Mouse (Mus musculus): ENCODE data around the gene Scarf1. TPM values are rescaled to one million over a fixed set of nuclear protein-coding genes. Genes with fewer than 3 reads are reported as not detected.
"Not testable (repeated sequence)": the region's sequence is repeated elsewhere in the genome, so short reads cannot be mapped to it uniquely, and the experiment has no call there.

The Scarf1 gene
- polyA plus RNA-seq, 2 experiments = 1.1 to 2.4 TPM

DNA sequence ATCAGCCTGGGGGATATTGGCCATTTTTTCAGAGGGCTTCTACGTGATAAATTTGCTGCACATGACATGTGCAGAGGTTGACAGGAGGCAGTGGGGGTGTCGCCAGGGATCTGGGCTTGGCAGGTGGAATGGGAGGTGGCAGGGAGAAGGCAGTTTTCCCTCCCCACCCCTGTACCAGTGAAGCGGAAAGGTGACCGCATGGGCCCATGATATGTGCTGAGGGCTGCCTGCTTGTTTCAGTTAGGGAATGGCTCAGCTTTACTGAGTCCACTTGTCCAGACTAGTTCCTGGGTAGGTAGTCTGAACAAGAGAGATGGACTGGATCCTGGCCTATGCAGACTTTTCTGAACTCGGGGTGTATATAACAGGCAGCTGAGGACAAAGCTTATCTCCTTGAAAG, 38.0 kb downstream of the Scarf1 start:
- Histone ChIP-seq H3K4me2 (ENCODE audit: low read depth) (no peak overlapping the region), H3K9me3 (ENCODE audit: control insufficient read depth, low read length) (no peaks in the 10 kb centered on the region), H3K4me3 (ENCODE audit: insufficient read depth in 1 of 2, low read depth in 2 of 2, low read length in 2 of 2) (no peak overlapping the region), H3K9ac (replicated peaks) (no peak overlapping the region), H3K27me3 (ENCODE audit: control insufficient read depth, insufficient read depth, low read length) (no peaks in the 10 kb centered on the region), H3K4me1 (replicated peaks; ENCODE audit: control insufficient read depth in 2 of 2, insufficient read depth in 2 of 2, low read length in 1 of 2) (peaks cover 4 to 16% of the 10 kb centered on the region in 2 experiments), H3K27ac (no peak overlapping the region), H3K36me3 (replicated peaks; ENCODE audit: control insufficient read depth, insufficient read depth, low read depth) (no peaks in the 10 kb centered on the region)
- ATAC-seq (ENCODE audit: insufficient read depth) = no peak
- TF ChIP-seq EP300 (IDR thresholded peaks at IDR 0.05; ENCODE audit: low read depth) = no peak
- TF ChIP-seq CTCF (IDR thresholded peaks at IDR 0.05; ENCODE audit: low read depth) = no peak
- 79% methylated on average over 5 of the region's 5 CpGs for WGBS (ENCODE audit: insufficient replicate concordance)
- no peak for DNase-seq (ENCODE audit: low read depth in 3 of 3, low spot score in 3 of 3)

DNA sequence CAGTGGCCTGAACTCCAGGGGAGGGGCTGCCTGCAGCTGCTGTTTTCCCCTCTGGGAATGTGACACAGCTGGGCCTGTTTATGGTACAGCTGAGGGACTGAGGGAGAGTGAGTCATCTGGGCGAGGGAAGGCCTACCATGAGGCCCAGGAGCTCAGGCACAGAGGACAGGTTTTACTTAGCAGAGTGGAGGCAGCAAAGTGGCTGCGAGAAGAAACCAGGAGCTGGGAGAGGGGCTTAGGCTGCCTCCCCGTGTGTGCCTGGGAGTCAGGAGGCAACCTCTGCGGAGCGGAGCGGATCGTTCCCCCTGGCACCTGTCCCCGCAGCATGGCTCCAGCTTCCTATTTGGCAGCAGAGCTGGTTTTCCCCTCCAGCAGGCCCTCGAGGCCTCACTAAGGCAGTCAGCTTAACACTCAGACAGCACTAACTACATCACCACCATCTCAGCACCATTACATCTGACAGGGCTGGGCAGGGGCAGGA, 38.7 kb downstream of the Scarf1 start:
- Histone ChIP-seq H3K36me3 (replicated peaks; ENCODE audit: control insufficient read depth, insufficient read depth, low read depth) (no peaks in the 10 kb centered on the region), H3K27me3 (ENCODE audit: control insufficient read depth, insufficient read depth, low read length) (no peaks in the 10 kb centered on the region), H3K27ac (no peak overlapping the region), H3K4me2 (ENCODE audit: low read depth) (no peak overlapping the region), H3K4me3 (ENCODE audit: insufficient read depth in 1 of 2, low read depth in 2 of 2, low read length in 2 of 2) (no peak overlapping the region), H3K9ac (replicated peaks) (no peak overlapping the region), H3K4me1 (replicated peaks; ENCODE audit: control insufficient read depth in 2 of 2, insufficient read depth in 2 of 2, low read length in 1 of 2) (peaks cover 0 to 9% of the 10 kb centered on the region in 2 experiments; a peak in 2 of 4 replicates), H3K9me3 (ENCODE audit: control insufficient read depth, low read length) (no peaks in the 10 kb centered on the region)
- no peak for TF ChIP-seq CTCF (IDR thresholded peaks at IDR 0.05; ENCODE audit: low read depth)
- TF ChIP-seq EP300 (IDR thresholded peaks at IDR 0.05; ENCODE audit: low read depth) = no peak
- 80% methylated on average over 9 of the region's 9 CpGs for WGBS (ENCODE audit: insufficient replicate concordance)
- ATAC-seq (ENCODE audit: insufficient read depth) (no peak), DNase-seq (ENCODE audit: low read depth in 3 of 3, low spot score in 3 of 3) (no peak)

DNA sequence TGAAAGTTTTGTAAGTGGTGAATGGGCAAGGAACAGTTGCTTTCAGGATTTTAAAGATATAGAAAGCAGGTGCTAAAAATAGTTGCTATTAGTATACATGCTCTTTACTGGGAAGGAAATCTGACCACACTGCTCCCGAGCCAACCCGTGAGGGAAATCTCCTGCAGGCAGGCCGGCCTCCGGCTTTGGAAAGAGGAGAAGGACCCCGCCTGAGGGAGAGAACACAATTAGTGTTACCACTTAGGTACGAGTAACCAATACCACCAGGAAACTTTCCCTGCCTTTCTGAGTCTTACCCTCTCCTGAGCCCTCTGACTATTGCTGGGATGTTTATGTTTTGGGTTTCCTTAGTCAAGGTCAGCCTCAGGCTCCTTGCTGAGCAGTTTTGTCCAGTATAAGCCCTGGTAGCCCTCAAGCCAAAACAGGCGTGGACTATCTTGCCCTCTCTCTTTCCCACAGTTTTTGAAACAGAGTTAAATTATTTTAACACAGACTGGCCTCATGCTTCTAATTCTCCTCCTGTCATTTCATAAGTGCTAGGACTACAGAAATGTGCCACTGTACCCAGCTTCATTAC, 39.7 kb downstream of the Scarf1 start:
- TF ChIP-seq CTCF (IDR thresholded peaks at IDR 0.05; ENCODE audit: low read depth) = no peak
- no peak for TF ChIP-seq EP300 (IDR thresholded peaks at IDR 0.05; ENCODE audit: low read depth)
- H3K9me3 ChIP-seq (ENCODE audit: control insufficient read depth, low read length) = no peaks in the 10 kb centered on the region
- H3K36me3 ChIP-seq (replicated peaks; ENCODE audit: control insufficient read depth, insufficient read depth, low read depth) = no peaks in the 10 kb centered on the region
- no peaks in the 10 kb centered on the region for H3K27me3 ChIP-seq (ENCODE audit: control insufficient read depth, insufficient read depth, low read length)
- H3K27ac ChIP-seq = no peak overlapping the region
- WGBS (ENCODE audit: insufficient replicate concordance) = 58% methylated on average over 7 of the region's 7 CpGs
- peaks cover 0 to 7% of the 10 kb centered on the region in 2 experiments; a peak in 1 of 4 replicates for H3K4me1 ChIP-seq (replicated peaks; ENCODE audit: control insufficient read depth in 2 of 2, insufficient read depth in 2 of 2, low read length in 1 of 2)
- H3K9ac ChIP-seq (replicated peaks) = no peak overlapping the region
- no peak overlapping the region for H3K4me2 ChIP-seq (ENCODE audit: low read depth)
- no peak overlapping the region for H3K4me3 ChIP-seq (ENCODE audit: insufficient read depth in 1 of 2, low read depth in 2 of 2, low read length in 2 of 2)
- no peak for ATAC-seq (ENCODE audit: insufficient read depth)
- no peak for DNase-seq (ENCODE audit: low read depth in 3 of 3, low spot score in 3 of 3)

DNA sequence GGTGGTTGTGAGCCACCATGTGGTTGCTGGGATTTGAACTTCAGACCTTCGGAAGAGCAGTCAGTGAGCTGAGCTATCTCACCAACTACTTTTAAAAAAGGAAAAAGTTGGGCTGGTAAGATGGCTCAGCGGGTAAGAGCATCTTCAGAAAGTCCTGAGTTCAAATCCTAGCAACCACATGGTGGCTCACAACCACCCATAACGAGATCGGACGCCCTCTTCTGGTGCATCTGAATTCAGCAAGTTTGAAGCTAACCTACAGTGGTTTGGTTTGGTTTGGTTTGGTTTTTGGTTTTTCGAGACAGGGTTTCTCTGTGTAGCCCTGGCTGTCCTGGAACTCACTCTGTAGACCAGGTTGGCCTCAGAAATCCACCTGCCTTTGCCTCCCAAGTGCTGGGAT, 42.7 kb downstream of the Scarf1 start:
- H3K9ac ChIP-seq (replicated peaks); H3K4me3 ChIP-seq (ENCODE audit: insufficient read depth in 1 of 2, low read depth in 2 of 2, low read length in 2 of 2); DNase-seq (ENCODE audit: low read depth in 3 of 3, low spot score in 3 of 3); H3K4me1 ChIP-seq (replicated peaks; ENCODE audit: control insufficient read depth in 2 of 2, insufficient read depth in 2 of 2, low read length in 1 of 2); H3K4me2 ChIP-seq (ENCODE audit: low read depth); ATAC-seq (ENCODE audit: insufficient read depth); H3K27ac ChIP-seq; H3K27me3 ChIP-seq (ENCODE audit: control insufficient read depth, insufficient read depth, low read length); H3K36me3 ChIP-seq (replicated peaks; ENCODE audit: control insufficient read depth, insufficient read depth, low read depth); H3K9me3 ChIP-seq (ENCODE audit: control insufficient read depth, low read length): not testable (repeated sequence)
- 76% methylated on average over 6 of the region's 6 CpGs for WGBS (ENCODE audit: insufficient replicate concordance)

DNA sequence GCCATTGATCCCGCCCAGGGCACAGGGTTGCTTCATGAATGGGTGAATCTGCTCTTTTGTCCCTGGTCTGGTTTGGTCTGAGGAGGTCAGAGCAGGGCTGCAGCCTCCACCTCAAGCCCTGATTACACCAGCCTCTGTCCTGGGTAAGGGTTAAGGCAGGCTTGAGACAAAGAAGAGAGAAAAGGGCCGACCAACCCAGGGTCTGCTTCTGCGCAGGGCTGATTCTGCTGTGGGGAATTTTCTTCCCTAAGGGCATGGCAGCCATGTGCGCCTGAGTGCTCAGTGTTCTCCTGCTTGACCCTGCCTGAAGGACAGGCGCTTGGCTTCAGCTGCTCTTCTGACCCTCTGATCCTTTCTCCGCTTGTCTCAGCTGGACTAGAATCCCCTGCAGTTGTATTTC, 43.8 kb downstream of the Scarf1 start:
- Histone ChIP-seq H3K9ac (replicated peaks) (no peak overlapping the region), H3K27ac (no peak overlapping the region), H3K36me3 (replicated peaks; ENCODE audit: control insufficient read depth, insufficient read depth, low read depth) (no peaks in the 10 kb centered on the region), H3K9me3 (ENCODE audit: control insufficient read depth, low read length) (no peaks in the 10 kb centered on the region), H3K27me3 (ENCODE audit: control insufficient read depth, insufficient read depth, low read length) (no peaks in the 10 kb centered on the region), H3K4me2 (ENCODE audit: low read depth) (no peak overlapping the region), H3K4me3 (ENCODE audit: insufficient read depth in 1 of 2, low read depth in 2 of 2, low read length in 2 of 2) (no peak overlapping the region), H3K4me1 (replicated peaks; ENCODE audit: control insufficient read depth in 2 of 2, insufficient read depth in 2 of 2, low read length in 1 of 2) (no peaks in the 10 kb centered on the region)
- no peak for DNase-seq (ENCODE audit: low read depth in 3 of 3, low spot score in 3 of 3)
- WGBS (ENCODE audit: insufficient replicate concordance) = 79% methylated on average over 6 of the region's 6 CpGs
- TF ChIP-seq EP300 (IDR thresholded peaks at IDR 0.05; ENCODE audit: low read depth) (no peak), CTCF (IDR thresholded peaks at IDR 0.05; ENCODE audit: low read depth) (no peak)
- no peak for ATAC-seq (ENCODE audit: insufficient read depth)

Measured in liver, embryonic 14.5 days (tissue).